Mouse (Mus musculus): ENCODE results near the gene Vps53. TPM values are rescaled to one million over a fixed set of nuclear protein-coding genes. Genes with fewer than 3 reads are reported as not detected.

Gene Vps53
- polyA plus RNA-seq, 1 experiment from 2014 or later, result 51.8 TPM

- Histone ChIP-seq H3K9me3 (ENCODE audit: control insufficient read depth, low read length) (no peaks in the 10 kb centered on the region), H3K4me1 (replicated peaks; ENCODE audit: control insufficient read depth, insufficient read depth, low read length) (no peaks in the 10 kb centered on the region), H3K9ac (ENCODE audit: low read depth, low read length) (no peak overlapping the region), H3K27ac (ENCODE audit: low read depth, low read length) (no peak overlapping the region), H3K4me3 (ENCODE audit: low read depth, low read length) (no peak overlapping the region), H3K27me3 (ENCODE audit: control insufficient read depth, insufficient read depth, low read length) (no peaks in the 10 kb centered on the region), H3K4me2 (replicated peaks; ENCODE audit: low read depth, low read length) (no peak overlapping the region), H3K36me3 (ENCODE audit: control insufficient read depth, insufficient read depth, low read length) (no peaks in the 10 kb centered on the region)
- 85% methylated on average over 11 of the region's 11 CpGs for WGBS
- no peak for DNase-seq (ENCODE audit: low spot score)
- ATAC-seq (ENCODE audit: low FRiP score), result no peak
Observed at GRCm38 (mm10) chr11:76106551-76107496, 72.6 kb downstream of the Vps53 start.

- ATAC-seq (ENCODE audit: low FRiP score), result no peak
- no peaks in the 10 kb centered on the region for H3K36me3 ChIP-seq (ENCODE audit: control insufficient read depth, insufficient read depth, low read length)
- H3K27me3 ChIP-seq (ENCODE audit: control insufficient read depth, insufficient read depth, low read length), result no peaks in the 10 kb centered on the region
- DNase-seq (ENCODE audit: low spot score), result no peak
- no peak overlapping the region for H3K4me3 ChIP-seq (ENCODE audit: low read depth, low read length)
- H3K4me1 ChIP-seq (replicated peaks; ENCODE audit: control insufficient read depth, insufficient read depth, low read length), result no peaks in the 10 kb centered on the region
- H3K9ac ChIP-seq (ENCODE audit: low read depth, low read length), result no peak overlapping the region
- H3K4me2 ChIP-seq (replicated peaks; ENCODE audit: low read depth, low read length), result no peak overlapping the region
- no peak overlapping the region for H3K27ac ChIP-seq (ENCODE audit: low read depth, low read length)
- no peaks in the 10 kb centered on the region for H3K9me3 ChIP-seq (ENCODE audit: control insufficient read depth, low read length)
Observed at GRCm38 (mm10) chr11:76101154-76101553, 78.3 kb downstream of the Vps53 start.

GRCm38 (mm10) chr11:76099193-76099975 is 80.1 kb downstream of the Vps53 start:
- Histone ChIP-seq H3K4me1 (replicated peaks; ENCODE audit: control insufficient read depth, insufficient read depth, low read length) (no peaks in the 10 kb centered on the region), H3K27ac (ENCODE audit: low read depth, low read length) (no peak overlapping the region), H3K27me3 (ENCODE audit: control insufficient read depth, insufficient read depth, low read length) (no peaks in the 10 kb centered on the region), H3K4me3 (ENCODE audit: low read depth, low read length) (no peak overlapping the region), H3K9me3 (ENCODE audit: control insufficient read depth, low read length) (no peaks in the 10 kb centered on the region), H3K4me2 (replicated peaks; ENCODE audit: low read depth, low read length) (no peak overlapping the region), H3K9ac (ENCODE audit: low read depth, low read length) (no peak overlapping the region), H3K36me3 (ENCODE audit: control insufficient read depth, insufficient read depth, low read length) (no peaks in the 10 kb centered on the region)
- DNase-seq (ENCODE audit: low spot score) (no peak), ATAC-seq (ENCODE audit: low FRiP score) (no peak)
- WGBS, result 78% methylated on average over 4 of the region's 4 CpGs

- Histone ChIP-seq H3K4me1 (replicated peaks; ENCODE audit: control insufficient read depth, insufficient read depth, low read length) (no peaks in the 10 kb centered on the region), H3K9ac (ENCODE audit: low read depth, low read length) (no peak overlapping the region), H3K4me3 (ENCODE audit: low read depth, low read length) (no peak overlapping the region), H3K9me3 (ENCODE audit: control insufficient read depth, low read length) (no peaks in the 10 kb centered on the region), H3K27me3 (ENCODE audit: control insufficient read depth, insufficient read depth, low read length) (no peaks in the 10 kb centered on the region), H3K27ac (ENCODE audit: low read depth, low read length) (no peak overlapping the region), H3K4me2 (replicated peaks; ENCODE audit: low read depth, low read length) (no peak overlapping the region), H3K36me3 (ENCODE audit: control insufficient read depth, insufficient read depth, low read length) (no peaks in the 10 kb centered on the region)
- 92% methylated on average over 8 of the region's 8 CpGs for WGBS
- ATAC-seq (ENCODE audit: low FRiP score) (no peak), DNase-seq (ENCODE audit: low spot score) (no peak)
Observed at GRCm38 (mm10) chr11:76093610-76094009, 85.8 kb downstream of the Vps53 start.

GRCm38 (mm10) chr11:76089776-76090175 is 89.7 kb downstream of the Vps53 start:
- Histone ChIP-seq H3K4me3 (ENCODE audit: low read depth, low read length) (no peak overlapping the region), H3K36me3 (ENCODE audit: control insufficient read depth, insufficient read depth, low read length) (no peaks in the 10 kb centered on the region), H3K27ac (ENCODE audit: low read depth, low read length) (no peak overlapping the region), H3K4me1 (replicated peaks; ENCODE audit: control insufficient read depth, insufficient read depth, low read length) (no peaks in the 10 kb centered on the region), H3K9ac (ENCODE audit: low read depth, low read length) (no peak overlapping the region), H3K27me3 (ENCODE audit: control insufficient read depth, insufficient read depth, low read length) (no peaks in the 10 kb centered on the region), H3K4me2 (replicated peaks; ENCODE audit: low read depth, low read length) (no peak overlapping the region), H3K9me3 (ENCODE audit: control insufficient read depth, low read length) (no peaks in the 10 kb centered on the region)
- no peak for DNase-seq (ENCODE audit: low spot score)
- no peak for ATAC-seq (ENCODE audit: low FRiP score)
- 89% methylated on average over 6 of the region's 6 CpGs for WGBS

- H3K4me3 ChIP-seq (ENCODE audit: low read depth, low read length), result no peak overlapping the region
Observed at GRCm38 (mm10) chr11:76088506-76088905, 90.9 kb downstream of the Vps53 start.

GRCm38 (mm10) chr11:76085898-76086591 is 93.4 kb downstream of the Vps53 start:
- Histone ChIP-seq H3K27ac (ENCODE audit: low read depth, low read length) (no peak overlapping the region), H3K9me3 (ENCODE audit: control insufficient read depth, low read length) (no peaks in the 10 kb centered on the region), H3K4me3 (ENCODE audit: low read depth, low read length) (no peak overlapping the region), H3K4me2 (replicated peaks; ENCODE audit: low read depth, low read length) (no peak overlapping the region), H3K36me3 (ENCODE audit: control insufficient read depth, insufficient read depth, low read length) (no peaks in the 10 kb centered on the region), H3K9ac (ENCODE audit: low read depth, low read length) (no peak overlapping the region), H3K4me1 (replicated peaks; ENCODE audit: control insufficient read depth, insufficient read depth, low read length) (no peaks in the 10 kb centered on the region), H3K27me3 (ENCODE audit: control insufficient read depth, insufficient read depth, low read length) (no peaks in the 10 kb centered on the region)
- 63% methylated on average over 5 of the region's 5 CpGs for WGBS
- DNase-seq (ENCODE audit: low spot score), result peak; percentile 59
- ATAC-seq (ENCODE audit: low FRiP score), result no peak

More at GRCm38 (mm10) chr11:76088506-76088905, 90.9 kb downstream of the Vps53 start:
- Histone ChIP-seq H3K9ac (ENCODE audit: low read depth, low read length) (no peak overlapping the region), H3K27ac (ENCODE audit: low read depth, low read length) (no peak overlapping the region), H3K4me2 (replicated peaks; ENCODE audit: low read depth, low read length) (no peak overlapping the region), H3K27me3 (ENCODE audit: control insufficient read depth, insufficient read depth, low read length) (no peaks in the 10 kb centered on the region), H3K36me3 (ENCODE audit: control insufficient read depth, insufficient read depth, low read length) (no peaks in the 10 kb centered on the region), H3K4me1 (replicated peaks; ENCODE audit: control insufficient read depth, insufficient read depth, low read length) (no peaks in the 10 kb centered on the region), H3K9me3 (ENCODE audit: control insufficient read depth, low read length) (no peaks in the 10 kb centered on the region)
- no peak for DNase-seq (ENCODE audit: low spot score)
- no peak for ATAC-seq (ENCODE audit: low FRiP score)
- 86% methylated on average over 4 of the region's 4 CpGs for WGBS

GRCm38 (mm10) chr11:76084943-76085342 is 94.5 kb downstream of the Vps53 start:
- DNase-seq (ENCODE audit: low spot score) (no peak), ATAC-seq (ENCODE audit: low FRiP score) (no peak)
- H3K36me3 ChIP-seq (ENCODE audit: control insufficient read depth, insufficient read depth, low read length), result no peaks in the 10 kb centered on the region
- H3K4me1 ChIP-seq (replicated peaks; ENCODE audit: control insufficient read depth, insufficient read depth, low read length), result no peaks in the 10 kb centered on the region
- no peak overlapping the region for H3K9ac ChIP-seq (ENCODE audit: low read depth, low read length)
- no peak overlapping the region for H3K27ac ChIP-seq (ENCODE audit: low read depth, low read length)
- 95% methylated on average over 1 of the region's 1 CpGs for WGBS
- H3K9me3 ChIP-seq (ENCODE audit: control insufficient read depth, low read length), result no peaks in the 10 kb centered on the region
- H3K4me2 ChIP-seq (replicated peaks; ENCODE audit: low read depth, low read length), result no peak overlapping the region
- no peaks in the 10 kb centered on the region for H3K27me3 ChIP-seq (ENCODE audit: control insufficient read depth, insufficient read depth, low read length)
- no peak overlapping the region for H3K4me3 ChIP-seq (ENCODE audit: low read depth, low read length)
